Mouse (Mus musculus) urinary bladder, postnatal 10 days (tissue): ENCODE data around the gene Cfap74.

ENCODE experiments used
- DNase-seq: peaks from one replicate; pipeline ENCODE4 v3.0.0; 2022; ENCODE audit warnings: low spot score

Cfap74 gene

DNA sequence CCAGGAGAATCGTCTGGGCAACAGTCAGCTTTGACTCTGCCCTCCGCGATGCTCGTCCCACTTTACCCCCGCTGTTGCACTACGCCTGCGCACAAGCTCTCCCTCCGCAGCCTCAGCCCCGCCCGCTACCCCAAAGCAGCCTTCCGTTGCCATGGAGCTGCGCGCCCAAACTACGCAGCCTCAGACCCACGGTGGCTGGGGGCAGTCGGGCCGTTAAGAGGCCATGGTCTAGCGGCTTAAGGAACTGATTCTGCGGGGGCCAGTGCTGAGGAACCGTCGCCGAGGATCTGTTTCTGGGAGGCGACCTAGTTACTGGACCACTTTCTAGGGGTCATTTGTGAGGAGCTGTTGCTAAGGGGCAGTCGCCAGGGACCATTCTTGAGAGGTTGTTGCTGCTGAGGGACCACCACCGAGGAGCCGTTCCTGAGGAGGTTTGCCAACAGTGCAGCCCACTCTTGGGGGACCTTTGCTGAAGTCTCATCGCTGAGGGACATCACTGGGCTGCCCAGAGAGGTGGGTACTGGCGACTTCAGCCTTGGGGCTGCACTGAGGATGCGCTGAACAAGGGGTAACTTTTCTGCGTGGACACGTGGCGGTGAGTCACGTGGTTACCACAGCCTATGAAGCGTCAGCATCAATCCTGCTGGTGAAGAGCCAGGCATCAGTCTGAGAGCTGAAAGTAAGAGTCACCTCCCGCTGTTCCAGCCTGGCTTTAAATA lies at the start of gene Cfap74:
TSS of gene Cfap74 (plus strand) at position 133 of the 719 bp plus-strand sequence.
- DNase-seq = no peak

DNA sequence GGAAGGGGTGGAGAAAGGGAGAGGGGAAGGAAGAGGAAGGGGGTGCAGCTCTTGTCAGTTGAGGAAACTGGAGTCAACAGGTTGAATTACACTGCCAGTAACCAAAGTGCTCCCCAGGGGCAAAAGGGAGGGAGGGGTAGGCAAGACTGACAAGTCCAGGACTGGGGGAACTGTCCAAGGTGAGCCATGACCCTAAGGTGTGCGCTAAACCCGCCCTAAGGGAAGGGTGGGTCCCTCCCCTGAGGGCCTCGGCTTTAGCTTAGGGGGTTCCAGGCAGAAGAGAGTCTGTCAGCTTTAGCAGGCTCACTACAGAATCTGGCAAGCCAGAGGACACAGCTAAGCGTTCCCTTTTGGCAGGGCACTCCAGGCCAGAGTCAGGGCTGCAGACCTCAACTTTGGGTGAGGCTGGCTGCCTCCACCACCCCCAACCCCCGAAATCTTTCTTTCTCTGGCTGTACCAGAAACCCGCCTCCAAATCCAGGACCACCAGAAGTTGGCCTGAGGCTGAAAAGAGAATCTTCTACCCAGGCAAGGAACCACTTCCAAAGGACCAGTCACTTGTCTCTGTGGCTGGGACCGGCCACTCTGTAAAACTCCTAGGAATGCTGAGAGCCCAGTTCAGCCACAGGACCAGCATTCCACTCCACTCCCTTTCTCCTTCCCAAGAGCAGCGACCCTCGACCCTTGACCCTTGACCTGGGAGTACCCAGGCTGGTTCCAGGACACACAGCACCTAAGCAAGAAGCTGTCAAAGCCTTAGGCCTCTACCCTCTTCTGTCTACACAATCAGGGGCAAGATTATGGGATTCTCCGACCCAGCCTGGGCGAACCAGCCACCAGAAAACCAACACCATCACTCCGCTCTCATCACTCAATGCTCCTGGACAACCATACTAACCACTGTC lies 49.2 kb upstream of the Cfap74 start:
- DNase-seq = no peak

DNA sequence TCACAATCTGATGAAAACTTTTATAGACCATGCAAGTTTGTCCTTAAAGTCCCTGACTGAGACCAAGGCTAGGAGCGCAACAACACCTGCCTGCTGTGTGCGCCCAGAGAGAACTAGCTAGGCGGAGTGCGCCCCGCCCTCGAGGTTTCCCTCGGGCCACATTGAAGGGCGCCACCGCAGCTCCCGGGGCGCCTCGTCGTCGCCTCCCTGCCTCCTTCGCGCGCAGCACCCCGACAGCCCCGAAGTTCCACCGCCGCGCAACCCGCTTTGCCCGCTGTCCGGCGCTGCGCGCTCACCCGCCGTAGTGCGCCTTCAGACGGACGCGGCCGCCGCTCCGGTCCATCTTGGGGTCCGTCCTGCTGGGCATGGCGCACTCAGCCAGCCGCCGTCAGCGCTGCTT lies 48.1 kb upstream of the Cfap74 start:
- DNase-seq = no peak

DNA sequence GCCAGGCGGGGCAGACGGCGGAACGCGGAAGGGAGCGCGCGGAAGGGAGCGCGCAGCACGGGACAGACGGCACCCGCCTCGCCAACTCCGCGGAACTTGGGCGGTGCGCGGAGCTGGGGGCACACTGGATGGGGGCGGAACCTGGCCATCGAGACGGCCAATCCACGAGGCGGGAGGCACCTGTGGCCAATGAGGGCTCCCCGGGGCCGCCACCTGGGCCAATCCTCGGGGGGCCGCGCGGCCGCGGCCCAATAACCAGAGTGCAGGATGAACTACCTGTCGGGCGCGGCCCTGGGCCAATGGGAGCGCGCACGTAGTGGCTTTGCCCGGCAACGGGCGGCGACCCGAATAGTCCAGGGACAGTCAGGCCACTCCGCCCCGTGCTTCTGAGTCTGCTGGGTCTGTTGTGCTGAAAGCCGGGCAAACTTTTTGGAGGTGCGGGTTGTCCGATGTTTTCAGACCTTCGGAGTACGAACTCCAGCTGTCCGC lies 47.6 kb upstream of the Cfap74 start, which contains the start of gene Prkcz:
TSS of gene Prkcz (minus strand) at position 59 of the 489 bp plus-strand sequence.
- peak; percentile 45 for DNase-seq

DNA sequence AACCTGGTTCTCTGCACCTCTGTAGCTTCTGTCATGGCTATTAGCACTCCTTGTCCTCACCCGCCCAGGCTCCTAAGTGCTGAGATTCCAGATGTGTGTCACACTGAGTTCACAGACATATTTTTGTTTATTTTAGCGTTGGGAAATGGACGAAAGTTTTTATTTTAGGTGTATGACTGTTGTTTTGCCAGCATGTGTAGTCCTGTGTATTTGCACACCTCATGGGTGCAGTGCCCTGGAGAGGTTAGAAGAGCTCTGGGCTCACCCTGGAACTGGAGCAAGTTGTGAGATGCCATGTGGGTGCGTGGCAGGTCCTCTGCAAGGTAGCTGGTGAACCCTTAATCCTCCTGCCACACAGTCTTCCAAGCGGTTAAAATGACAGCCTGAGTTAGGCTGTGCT lies 46.5 kb upstream of the Cfap74 start:
- DNase-seq = no peak

DNA sequence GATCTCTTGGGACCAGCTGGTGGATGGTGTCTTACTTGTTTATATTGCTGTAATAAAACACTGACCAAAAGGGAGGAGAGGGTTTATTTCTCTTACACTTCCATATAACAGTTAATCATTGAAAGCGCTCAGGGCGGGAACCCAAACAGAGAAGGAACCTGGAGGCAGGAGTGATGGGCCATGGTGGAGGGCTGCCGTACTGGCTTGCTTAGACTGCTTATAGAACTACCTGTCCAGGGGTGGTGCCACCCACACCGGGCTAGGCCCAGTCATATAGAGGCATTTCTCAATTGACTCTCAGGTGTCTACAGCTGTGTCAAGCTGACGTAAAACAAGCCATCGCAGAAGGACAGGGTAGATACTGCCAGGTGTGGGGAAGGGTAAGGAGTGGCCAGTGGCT lies 42.2 kb upstream of the Cfap74 start:
- DNase-seq = no peak

DNA sequence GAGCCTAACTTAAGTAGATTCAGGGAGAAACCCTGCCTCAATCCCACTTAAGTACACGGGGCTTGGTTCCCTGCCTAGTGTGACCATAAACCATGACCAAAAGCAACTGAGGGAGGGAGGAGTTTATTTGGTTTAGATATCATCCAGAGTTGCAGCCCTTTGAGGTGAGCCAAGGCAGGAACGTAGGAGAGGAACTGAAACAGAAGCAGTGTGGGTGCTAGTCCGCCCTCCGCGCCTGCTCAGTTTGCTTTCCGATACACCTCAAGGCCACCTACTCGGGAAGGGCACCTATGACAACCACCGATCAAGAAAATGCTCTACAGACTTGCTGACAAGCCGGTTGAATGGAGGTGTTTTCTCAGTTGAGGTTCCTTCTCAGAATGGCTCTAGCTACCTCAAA lies 41.3 kb upstream of the Cfap74 start:
- no peak for DNase-seq

DNA sequence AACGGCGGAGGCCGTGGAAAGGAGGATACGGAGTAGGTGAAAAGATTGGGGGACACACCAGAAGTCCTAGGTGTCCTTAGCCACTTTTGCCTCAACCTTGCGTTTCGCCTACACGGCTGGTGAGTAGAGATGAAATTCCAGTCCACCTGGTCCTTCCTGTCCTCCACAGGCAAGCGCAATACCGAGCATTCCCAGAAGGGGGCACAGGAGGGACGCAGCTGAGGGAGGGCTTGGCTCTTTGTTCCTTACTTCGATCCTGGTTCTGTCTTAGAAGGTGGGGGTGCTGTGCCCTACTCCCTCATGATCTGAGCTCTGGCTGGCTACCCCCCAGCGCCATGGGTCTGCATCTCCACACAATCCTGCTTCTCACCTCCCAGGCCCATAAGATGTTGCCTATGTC lies 40.3 kb upstream of the Cfap74 start:
- peak; percentile 43 for DNase-seq

DNA sequence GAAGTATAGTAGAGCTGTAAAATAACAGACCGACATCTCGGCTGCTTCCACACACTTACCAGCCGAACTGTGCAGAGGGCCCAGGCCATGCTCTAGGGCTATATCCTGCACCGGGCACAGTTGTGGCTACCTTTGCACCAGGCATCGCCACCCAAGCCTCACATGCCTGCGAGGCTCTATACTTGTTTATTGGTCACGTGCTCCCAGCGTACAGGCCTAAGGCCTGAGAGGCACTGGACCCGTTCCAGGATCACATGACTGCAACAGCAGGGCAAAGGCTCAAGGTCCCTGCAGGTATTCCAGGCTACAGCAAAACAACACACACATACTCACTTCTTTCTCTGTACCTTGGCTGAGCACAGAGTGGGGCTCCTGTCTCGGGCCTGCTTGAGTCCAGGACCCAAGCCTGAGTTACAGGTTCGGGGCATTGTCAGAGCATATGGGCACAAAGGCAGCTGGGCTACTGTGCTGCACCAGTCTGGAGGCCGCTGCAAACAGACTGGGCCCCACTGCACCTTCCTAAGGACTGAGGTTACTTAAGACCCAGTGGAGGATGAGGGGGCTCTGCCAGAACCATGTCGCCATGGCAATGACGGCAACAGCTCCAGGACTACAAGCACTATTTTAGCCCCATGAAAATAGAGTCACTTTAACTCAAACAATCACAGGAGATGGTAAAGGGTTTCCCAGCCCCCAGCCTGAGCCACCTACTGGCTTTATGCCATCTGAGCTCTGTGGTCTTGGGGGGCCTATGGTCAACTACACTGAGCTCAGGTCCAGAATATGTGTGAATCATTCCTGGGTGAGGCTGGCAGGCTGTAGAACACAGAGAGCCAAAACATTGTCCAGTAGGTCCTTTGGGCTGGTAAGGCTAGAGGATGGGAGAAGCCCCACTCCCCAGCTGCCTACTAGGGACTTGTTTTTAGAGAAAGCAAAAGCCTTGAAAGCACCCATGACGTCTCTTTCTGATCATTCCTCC lies 38.0 kb upstream of the Cfap74 start:
- no peak for DNase-seq

DNA sequence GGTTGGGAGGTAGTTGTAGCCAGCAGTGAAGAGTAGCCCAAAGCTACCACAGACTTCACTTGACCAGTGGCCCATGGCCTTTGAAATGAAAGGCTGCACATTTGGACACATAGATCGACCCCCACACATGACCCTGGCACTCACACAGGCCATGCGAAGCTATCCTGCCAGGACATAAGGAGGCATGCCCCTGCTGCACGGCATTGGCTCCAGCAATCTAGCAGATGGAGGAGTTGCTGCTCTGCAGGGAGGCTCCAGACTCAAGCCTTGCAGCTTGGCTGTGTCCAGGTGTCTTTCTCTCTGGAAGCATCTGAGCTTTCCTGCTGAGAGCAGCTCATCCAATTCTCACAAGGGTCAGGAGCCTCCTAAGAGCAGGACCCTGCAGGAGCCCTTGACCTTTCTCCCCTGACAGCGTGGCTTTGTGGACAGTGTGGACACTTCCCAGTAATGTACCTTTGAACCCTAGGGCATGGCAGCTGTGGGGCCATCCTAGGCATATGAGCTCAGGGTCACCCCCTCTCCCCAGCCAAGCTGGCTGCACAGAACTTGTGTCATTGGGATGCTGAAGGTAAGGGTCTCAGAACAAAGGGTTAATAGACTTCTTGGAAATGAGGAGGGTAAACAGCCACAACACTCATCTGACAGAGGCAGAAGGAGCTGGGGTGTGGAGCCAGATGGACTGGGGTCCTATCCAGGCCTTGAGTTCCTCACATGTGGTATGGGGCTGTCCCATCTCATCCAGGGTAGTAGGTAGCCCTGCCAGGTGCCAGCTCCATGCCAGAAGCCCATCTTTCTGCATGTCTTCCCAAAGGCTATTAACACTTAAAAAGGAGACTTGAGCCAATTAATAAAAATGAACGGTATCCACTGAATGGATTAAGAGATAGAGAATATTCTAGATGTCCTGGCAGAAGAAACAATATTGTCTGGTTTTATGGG lies 36.9 kb upstream of the Cfap74 start:
- DNase-seq = no peak

DNA sequence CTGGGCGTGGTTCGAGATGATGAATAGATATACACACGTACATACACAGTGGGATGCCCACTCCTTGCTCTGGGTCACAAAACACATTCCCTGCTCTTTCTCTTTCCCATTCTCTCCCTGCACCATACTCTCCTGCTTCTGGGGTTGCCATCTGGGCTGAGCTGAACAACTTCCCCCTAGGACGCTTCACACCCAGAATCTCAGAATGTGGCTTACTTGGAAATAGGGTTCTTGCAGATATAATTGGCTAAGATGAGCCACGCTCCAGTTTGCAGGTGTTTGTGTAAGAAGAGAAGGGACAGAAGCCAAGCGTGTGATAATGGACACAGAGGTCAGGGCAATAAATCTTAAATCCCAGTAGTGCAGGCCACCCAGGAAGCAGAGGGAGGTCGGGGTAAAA lies 27.0 kb upstream of the Cfap74 start:
- no peak for DNase-seq

DNA sequence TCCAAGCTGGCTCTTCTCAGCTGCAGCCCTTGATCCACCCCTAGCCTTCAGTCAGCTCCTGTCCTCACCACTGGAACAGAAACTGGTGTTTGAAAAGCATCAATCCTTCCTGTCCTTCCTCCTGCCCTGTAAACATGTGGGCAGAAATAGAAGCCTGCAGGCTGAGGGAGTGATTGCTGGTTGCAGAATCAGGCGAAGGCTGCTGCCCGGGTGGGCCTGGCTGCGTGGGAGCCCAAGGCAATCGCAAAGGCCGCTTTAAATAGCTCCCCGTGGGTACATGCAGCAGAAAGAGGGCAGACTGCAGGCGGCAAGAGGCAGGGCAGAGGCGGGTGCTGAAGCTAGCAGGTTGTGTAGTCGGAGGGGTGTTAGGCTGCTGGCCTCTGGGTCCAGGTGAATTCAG lies 26.2 kb upstream of the Cfap74 start:
- DNase-seq = no peak

DNA sequence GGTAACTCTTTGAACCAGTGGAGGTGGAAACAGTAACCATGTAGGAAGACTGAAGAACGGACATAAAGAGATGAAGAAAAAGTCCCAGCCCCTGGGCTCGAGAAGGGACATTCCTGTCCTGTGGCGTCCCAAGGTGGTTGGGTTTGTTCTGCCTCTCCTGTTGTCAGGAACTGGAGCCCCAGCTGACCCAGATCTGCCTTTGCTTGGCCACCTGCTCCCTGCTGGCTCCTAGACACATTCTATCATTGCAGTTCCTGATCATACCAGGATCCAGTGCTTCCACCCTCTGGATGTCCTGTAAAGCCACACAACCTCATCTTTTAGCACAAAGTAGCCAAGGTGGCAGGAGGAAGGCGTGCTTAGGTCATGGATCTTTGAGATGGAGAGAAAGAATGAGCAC lies 25.7 kb upstream of the Cfap74 start:
- DNase-seq = no peak

DNA sequence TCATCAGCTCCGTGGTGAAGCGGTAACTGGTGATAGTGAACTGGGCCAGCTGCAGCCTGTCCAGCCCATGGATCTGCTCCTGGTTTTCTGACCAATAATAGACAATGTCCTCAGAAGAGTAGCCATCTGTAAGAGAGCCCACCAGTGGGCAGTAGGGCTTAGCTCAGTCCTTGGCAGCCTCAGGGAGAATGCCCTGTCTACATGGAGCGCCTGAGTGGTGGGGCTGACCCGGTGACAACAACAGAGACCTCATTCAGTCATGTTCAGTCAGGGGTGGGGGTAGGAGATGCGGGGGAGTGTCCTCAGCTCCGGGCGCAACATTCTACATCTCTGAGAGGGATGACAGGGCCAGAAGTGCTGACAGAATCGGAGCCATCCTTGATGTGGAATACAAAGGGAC lies 21.8 kb upstream of the Cfap74 start:
- DNase-seq = no peak

DNA sequence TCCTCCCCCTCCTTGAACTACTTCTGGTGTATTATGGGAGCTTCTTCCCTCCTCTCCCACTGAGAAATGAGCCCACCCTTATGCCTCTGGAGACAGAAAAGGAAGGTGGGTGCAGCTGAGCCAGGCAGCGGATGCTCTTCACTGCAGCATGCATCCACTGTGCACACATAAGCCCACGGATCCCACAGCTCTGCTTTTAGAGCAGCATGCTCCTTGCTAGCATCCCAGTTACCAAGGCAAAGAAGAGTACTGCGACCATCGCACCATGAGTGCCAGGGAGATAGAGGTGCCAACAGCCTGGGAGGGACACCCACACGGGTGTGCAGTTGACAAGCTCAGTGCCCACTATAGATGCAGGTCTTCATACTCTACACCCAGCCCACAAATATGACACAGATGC lies 13.5 kb upstream of the Cfap74 start:
- no peak for DNase-seq

DNA sequence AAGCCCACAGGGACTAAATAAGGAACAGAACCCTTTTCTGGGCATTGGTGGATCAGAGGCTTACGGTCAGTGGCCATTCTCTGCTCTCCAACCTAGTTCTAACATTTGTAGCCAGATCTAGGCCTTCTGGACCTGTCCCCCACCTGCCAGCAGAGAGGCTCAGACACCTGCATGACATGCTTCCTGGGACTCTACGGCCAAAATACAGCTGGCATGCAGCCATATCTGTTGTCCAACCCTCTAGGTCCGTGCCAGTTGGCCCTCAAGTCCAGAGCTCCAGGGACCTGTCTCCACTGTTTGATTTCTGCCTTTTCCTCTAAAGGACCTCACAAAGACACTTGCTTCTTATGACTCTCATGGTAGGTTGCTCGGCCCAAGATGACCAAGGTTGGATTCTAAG lies 12.2 kb upstream of the Cfap74 start:
- no peak for DNase-seq

DNA sequence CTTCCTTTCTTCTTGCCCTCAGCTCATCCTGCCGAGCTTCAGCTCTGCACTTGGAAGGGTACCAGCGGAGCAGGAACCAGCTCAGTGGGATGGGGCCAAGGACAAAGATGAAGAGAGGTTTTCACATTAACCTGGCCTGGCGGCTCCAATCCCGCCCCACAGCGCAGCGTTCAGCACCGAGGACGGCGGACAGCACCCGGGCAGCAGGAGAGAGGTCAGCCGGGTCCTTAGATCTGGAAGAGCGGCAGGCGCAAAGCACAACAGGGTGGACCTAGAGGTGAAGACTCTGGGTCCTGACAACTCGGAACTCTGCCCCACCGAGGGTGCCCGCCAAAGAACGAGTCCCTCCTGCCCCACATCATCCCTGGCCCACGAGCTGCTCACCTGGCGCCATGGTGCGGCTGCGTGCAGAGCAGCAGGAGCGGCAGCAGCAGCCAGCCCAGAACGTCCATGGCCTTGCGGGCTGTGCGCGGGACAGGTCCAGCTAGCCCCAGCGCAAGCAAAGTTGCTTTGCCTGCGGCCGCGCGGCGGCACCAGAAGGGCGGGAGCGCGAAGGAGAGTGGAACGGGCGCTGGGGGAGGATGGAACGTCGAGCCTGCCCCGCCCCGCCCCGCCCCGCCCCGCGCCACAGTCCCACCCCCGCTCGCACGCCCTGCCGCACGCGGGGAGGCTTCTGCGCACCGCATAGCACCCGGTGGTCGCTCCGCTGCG lies 11.3 kb upstream of the Cfap74 start, which contains the start of gene Gabrd:
TSS of gene Gabrd (minus strand) at position 602 of the 711 bp plus-strand sequence.
- peak; percentile 16 for DNase-seq

DNA sequence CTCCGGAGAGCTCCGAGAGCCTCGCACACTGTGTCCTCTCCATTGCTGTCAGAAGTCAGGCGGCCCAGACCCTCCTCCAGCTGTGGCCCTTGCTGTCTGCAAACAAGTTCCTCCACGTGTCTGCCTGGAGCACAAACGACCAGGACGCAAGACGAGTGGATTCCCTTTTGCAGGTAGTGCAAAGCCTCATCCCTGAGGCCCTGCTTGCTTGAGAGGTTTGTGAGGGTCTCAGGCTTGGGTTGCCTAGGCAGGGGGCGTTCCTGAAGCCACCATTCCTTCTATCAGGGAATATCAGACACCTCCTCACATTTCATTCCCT lies 10.8 kb upstream of the Cfap74 start:
- DNase-seq = no peak

DNA sequence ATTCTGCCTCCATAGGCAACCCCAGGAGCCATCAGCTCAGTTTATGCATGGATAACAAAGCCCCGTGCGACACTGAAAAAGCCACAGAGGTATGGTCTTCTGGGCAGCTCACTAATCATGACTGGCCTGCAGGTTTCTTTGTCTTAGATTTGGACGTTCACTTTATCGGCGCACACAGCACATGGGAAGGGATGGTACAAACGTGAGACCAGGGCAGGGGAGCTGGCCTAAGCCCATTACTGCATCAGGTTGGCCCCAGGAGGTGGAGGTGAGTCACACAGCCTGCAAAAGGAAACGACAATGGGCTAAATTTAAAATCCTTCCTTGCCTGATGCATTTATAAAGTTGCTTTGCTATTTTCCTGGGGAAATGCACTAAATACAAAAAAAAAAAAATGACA lies 7.9 kb upstream of the Cfap74 start:
- no peak for DNase-seq

DNA sequence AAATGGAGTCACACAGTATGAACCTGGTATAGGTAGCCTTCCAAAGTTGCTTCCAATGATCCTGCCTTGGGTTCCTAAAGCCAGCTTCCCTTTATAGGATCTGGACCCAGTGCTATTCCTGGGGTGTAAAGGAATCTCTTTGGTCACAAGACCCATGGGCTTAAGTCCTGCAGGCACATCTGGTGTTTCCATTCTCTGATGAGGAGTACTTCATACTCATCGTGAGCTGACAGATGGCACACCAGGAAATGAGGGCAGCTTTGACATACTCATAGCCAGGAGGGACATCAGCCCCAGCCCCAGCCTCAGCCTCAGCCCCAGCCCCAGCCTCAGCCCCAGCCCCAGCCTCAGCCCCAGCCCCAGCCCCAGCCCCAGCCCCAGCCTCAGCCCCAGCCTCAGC lies 6.5 kb upstream of the Cfap74 start:
- DNase-seq = no peak
